Mouse (Mus musculus): ENCODE data around the gene Ptcd1.
A peak's percentile ranks its signal among the peaks of the same experiment; 100 is the strongest.
"Not testable (repeated sequence)": the region's sequence is repeated elsewhere in the genome, so short reads cannot be mapped to it uniquely, and the experiment has no call there.

Ptcd1 gene

DNA sequence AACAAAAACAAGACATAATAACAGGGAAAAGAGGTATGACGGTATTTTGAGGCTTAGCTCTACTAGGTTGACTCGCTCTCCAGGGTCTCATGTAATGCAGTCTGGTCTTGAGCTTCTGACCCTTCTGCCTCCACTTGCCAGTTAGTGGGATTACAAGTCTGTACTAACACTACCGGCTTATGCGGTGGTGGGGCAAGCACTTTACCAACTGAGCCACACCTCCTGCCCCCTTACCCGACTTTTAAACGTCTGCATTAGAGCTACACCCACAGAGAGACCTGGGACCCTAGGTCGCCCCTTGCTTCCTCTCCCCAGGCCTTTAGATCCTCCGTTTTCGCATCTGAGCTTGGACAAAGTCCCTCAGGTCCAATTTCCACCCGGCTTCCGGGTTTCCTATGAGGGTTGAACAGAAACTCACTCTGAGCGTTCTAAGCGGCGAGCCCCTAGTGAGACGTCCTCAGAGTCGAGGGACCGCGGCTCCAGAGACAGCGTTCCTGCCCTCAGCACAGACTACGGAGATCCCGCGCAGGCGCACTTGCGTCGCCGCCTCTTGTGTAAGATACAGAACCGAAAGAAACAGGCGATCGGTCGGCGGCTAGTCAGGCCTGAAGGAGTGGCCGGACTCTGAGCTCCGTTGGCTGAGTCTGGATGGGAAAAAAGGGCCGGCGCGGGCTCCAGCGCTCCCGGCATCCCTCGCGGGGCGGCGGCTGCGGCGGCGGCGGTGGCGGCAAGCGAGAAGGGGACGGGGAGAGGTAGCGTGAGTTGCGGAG lies at the start of gene Ptcd1, which contains the start of gene Cpsf4:
Gene Ptcd1, minus strand, starts transcription at position 573 of the 770 bp plus-strand sequence.
Gene Cpsf4, plus strand, starts transcription at position 678 of the 770 bp plus-strand sequence.
- DNase-seq (ENCODE audit: low read depth, low spot score) = peak; percentile 97

GRCm38 (mm10) chr5:145214679-145215078 lies 47.8 kb upstream of the Ptcd1 start:
- no peak for DNase-seq (ENCODE audit: low read depth, low spot score)

GRCm38 (mm10) chr5:145213505-145213904 lies 46.6 kb upstream of the Ptcd1 start:
- no peak for DNase-seq (ENCODE audit: low read depth, low spot score)

DNA sequence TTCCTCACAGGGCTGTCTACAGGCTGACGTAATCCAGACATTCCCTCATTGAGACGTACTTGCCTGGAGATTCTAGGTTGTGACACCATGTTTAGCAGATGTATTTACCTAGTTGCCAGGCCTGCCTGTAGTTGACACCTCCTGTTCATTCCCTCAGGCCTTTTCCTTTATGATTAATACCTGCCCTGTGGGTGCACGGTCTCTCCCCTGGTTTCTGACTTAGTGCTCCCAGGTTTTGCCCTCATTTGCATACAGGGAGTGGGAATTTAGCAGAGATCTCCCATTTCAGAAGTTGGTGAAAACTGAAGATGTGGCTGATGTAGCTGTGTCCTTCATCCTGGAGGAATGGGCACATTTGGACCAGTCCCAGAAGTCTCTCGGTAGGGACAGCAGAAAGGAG lies 45.3 kb upstream of the Ptcd1 start:
- no peak for DNase-seq (ENCODE audit: low read depth, low spot score)

GRCm38 (mm10) chr5:145211340-145211739 lies 44.4 kb upstream of the Ptcd1 start:
- DNase-seq (ENCODE audit: low read depth, low spot score) = no peak

DNA sequence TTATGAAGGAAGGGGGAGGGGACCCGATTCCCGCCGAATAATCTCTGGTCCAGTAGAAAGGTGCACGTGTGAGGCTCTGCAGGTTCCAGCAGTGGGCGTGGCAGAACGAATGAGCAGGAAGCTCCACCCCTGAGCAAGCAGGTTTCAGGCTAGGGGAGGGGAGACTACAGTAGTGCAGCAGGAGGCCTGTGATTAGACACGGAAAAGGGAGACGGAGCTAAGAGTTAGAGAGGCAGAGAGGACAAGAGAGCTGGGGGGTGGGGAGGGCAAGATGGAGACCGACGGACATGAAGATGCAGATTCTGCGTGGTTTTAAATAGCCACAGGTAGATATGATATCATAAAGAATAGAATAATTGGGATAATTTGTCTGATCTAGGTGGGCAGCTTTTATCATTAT lies 41.5 kb upstream of the Ptcd1 start:
- not testable (repeated sequence) for DNase-seq (ENCODE audit: low read depth, low spot score)

- DNase-seq (ENCODE audit: low read depth, low spot score) = no peak
Measured at GRCm38 (mm10) chr5:145207954-145208353, 41.0 kb upstream of the Ptcd1 start.

DNA sequence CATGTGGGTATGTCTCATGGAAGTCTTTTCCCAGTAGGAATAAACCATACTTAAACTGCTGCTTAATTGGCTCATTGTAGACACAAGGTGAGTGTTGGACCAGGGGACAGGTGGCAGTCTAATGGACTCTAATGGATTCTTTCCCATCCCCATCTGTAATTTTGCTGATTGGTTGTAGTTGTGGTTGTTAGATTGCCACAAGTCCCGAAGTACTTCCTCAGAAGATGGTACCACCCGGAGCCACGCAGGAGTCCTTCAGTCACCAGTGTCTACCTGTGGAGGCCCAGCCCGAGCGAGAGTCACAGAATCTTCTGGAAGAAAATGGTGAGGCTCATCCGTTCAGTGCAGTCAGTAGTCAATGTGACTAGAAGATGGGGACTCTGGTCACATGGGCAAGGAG lies 40.5 kb upstream of the Ptcd1 start:
- DNase-seq (ENCODE audit: low read depth, low spot score) = no peak

DNA sequence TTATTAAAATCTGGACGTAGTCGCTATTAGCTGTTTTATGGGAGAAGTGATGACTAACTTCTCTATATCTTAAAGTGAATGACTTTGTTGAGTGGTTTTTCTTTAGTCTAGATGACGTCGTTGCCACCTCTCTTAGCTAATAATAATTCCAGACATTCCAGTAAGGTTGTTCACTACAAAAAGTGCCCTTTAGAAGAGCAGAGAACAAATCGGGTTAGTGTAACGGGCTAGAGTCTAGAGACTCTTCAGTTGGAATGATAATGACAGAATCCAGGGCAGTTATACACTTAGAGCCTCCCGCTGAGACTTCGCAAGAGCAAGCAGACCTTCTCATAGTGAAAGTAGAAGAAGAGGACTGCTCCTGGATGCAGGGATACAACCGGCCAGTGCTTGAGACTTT lies 38.1 kb upstream of the Ptcd1 start:
- DNase-seq (ENCODE audit: low read depth, low spot score) = no peak

GRCm38 (mm10) chr5:145203936-145204691 lies 37.2 kb upstream of the Ptcd1 start, which contains the start of gene Zkscan5:
TSS of gene Zkscan5 (plus strand) at chr5:145204562.
- DNase-seq (ENCODE audit: low read depth, low spot score) = peak; percentile 97

DNA sequence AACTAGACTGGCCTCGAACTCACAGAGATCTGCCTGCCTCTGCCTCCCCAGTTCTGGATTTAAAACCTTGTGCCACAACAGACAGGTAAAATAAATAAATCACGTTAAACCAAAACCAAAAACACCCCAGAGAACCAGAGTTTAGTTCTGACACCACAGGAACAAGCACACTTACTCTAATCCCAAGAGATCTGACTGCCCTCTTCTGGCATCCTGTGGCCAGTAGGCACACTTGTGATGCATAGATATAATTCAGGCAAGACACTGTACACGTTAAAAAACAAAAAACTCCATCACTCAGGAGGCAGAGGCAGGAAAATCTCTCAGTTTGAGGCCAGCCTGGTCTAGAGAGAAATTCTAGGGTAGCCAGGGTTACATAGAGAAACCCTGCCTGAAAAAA lies 35.5 kb upstream of the Ptcd1 start:
- no peak for DNase-seq (ENCODE audit: low read depth, low spot score)

GRCm38 (mm10) chr5:145201321-145201991 lies 34.5 kb upstream of the Ptcd1 start, which contains the start of gene Zkscan14:
TSS of gene Zkscan14 (minus strand) at chr5:145201868.
- peak; percentile 39 for DNase-seq (ENCODE audit: low read depth, low spot score)

DNA sequence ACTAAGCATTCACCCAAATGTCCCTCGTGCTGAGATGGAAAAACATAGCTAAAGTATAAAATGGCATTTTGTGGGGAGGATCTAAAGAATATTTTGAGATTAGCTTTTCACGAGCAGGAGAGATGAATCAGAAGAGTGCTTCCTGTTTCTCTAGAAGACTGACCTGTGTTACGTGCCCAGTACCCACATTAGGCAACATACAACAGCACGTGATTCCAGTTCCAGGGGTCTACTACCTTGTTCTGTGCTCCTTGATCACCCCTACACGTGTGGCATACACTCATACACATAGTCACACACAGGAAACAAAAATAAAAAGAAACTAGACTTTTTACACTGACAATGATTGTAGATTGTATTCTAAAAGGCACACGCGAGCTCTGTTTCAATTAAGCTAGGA lies 33.5 kb upstream of the Ptcd1 start:
- DNase-seq (ENCODE audit: low read depth, low spot score) = no peak

DNA sequence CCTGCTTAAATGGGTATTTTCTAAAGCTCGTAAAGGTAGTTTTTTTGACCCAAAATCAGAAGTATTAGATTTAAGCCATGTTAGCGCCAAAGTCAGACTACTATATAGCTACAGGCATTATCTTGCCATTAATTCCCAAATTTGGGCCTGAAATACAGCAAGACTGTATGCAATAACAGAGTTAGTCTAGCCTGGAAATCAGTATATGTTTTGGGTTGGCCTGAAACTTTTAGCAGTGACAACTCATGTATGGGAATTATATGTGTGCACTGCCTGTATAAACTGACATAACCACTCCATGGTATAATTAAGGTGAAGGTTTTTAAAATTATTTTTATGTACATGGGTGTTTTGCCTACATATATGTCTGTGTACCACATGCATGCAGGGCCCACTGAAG lies 25.1 kb upstream of the Ptcd1 start, which contains the start of gene Atp5j2:
Gene Atp5j2, minus strand, starts transcription at position 101 of the 400 bp plus-strand sequence.
- no peak for DNase-seq (ENCODE audit: low read depth, low spot score)

- DNase-seq (ENCODE audit: low read depth, low spot score) = peak; percentile 86
Measured at GRCm38 (mm10) chr5:145190875-145191798, 24.2 kb upstream of the Ptcd1 start.

GRCm38 (mm10) chr5:145190373-145190772 lies 23.5 kb upstream of the Ptcd1 start:
- no peak for DNase-seq (ENCODE audit: low read depth, low spot score)

GRCm38 (mm10) chr5:145189416-145189815 lies 22.5 kb upstream of the Ptcd1 start:
- no peak for DNase-seq (ENCODE audit: low read depth, low spot score)

DNA sequence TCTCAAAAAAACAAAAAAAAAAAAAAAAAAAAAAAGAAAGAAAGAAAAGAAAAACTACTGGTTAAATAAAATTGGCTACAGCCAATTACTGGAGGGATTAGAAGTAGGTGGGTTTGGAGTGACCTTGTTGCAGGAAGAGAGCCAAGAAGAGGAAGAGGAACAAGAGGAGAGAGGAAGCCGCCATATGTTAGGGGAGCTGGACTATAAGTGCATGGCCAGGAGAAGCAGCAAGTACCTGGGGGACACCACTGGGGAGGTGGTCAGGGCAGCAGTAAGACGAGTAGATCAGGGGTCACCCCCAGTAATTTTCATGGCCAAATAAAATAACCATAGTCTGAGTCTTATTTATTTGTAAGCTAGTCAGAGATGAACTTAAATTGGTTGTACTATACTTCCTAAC lies 18.3 kb upstream of the Ptcd1 start:
- no peak for DNase-seq (ENCODE audit: low read depth, low spot score)

- DNase-seq (ENCODE audit: low read depth, low spot score) = no peak
Measured at GRCm38 (mm10) chr5:145178461-145178980, 11.6 kb upstream of the Ptcd1 start.

DNA sequence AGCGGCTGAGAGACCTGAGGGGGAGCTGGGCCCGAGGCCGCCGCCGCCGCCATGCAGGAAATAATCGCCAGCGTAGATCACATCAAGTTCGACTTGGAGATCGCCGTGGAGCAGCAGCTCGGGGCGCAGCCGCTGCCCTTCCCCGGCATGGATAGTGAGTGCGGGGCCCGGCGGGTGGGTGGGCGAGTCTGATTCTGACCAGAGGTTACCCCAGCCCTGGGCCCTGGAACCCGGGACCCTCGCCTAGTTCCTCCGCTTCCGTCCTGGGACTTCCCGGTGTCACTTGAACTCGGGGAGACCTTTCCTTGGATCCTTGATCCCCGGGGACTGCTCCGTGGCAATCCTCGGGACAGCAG lies 376 bp upstream of the Ptcd1 start:
- no peak for DNase-seq (ENCODE audit: low read depth, low spot score)

GRCm38 (mm10) chr5:145165184-145165583 lies 1.7 kb downstream of the Ptcd1 start:
- DNase-seq (ENCODE audit: low read depth, low spot score) = no peak
